Comparison of ENCODE assay signal across 11 mouse cellular contexts in genomic region chr11:76429966-76430631, GRCm38 (mm10). TPM values are rescaled to one million over a fixed set of nuclear protein-coding genes. Genes with fewer than 3 reads are reported as not detected.
DNase-seq lines count a peak whose midpoint lies in the region; ATAC-seq and TF ChIP-seq lines count a peak whose summit lies in the region.
"Had no signal": no experiment of that assay in that cellular context is flagged by ENCODE, and none has a peak within 500 bp of the region (broad histone marks: within the 10 kb centered on the region; RNA-seq: fewer than 3 reads in every experiment).

No protein-coding gene starts in this region.

- no peak for DNase-seq in heart, adult 9 months (ENCODE audit: low spot score in 2 of 2)
- DNase-seq in embryonic facial prominence, embryonic 10.5 days (ENCODE audit: low spot score) = peak; percentile 81
- DNase-seq in natural killer cell, adult 2 months (ENCODE audit: low spot score in 2 of 2) = no peak
- DNase-seq in layer of hippocampus, adult 9-10 months (ENCODE audit: low spot score) = no peak
- DNase-seq in lung, adult 2 months = no peak
- DNase-seq: liver, embryonic 13.5 days had no signal

- H3K9me3 ChIP-seq in heart, embryonic 11.5 days (replicated peaks; ENCODE audit: control insufficient read depth, low read length) = no peaks in the 10 kb centered on the region
- no peaks in the 10 kb centered on the region for H3K9me3 ChIP-seq in embryonic facial prominence, embryonic 10.5 days
- H3K9me3 ChIP-seq in hindbrain, embryonic 15.5 days = no peaks in the 10 kb centered on the region
- H3K9me3 ChIP-seq in midbrain, embryonic 16.5 days (replicated peaks; ENCODE audit: control insufficient read depth, low read length, poor library complexity, severe bottlenecking) = no peaks in the 10 kb centered on the region
- H3K9me3 ChIP-seq: liver, embryonic 13.5 days had no signal

- no peaks in the 10 kb centered on the region for H3K27me3 ChIP-seq in heart, embryonic 11.5 days (ENCODE audit: control insufficient read depth, insufficient read depth, low read length)
- no peaks in the 10 kb centered on the region for H3K27me3 ChIP-seq in embryonic facial prominence, embryonic 10.5 days (replicated peaks; ENCODE audit: low read depth, poor library complexity, severe bottlenecking)
- no peaks in the 10 kb centered on the region for H3K27me3 ChIP-seq in hindbrain, embryonic 15.5 days
- H3K27me3 ChIP-seq in midbrain, embryonic 16.5 days (ENCODE audit: control insufficient read depth, insufficient read depth, low read depth, low read length) = no peaks in the 10 kb centered on the region
- H3K27me3 ChIP-seq: liver, embryonic 13.5 days had no signal

- no peak overlapping the region for H3K4me3 ChIP-seq in heart, embryonic 11.5 days (ENCODE audit: low read depth, low read length)
- peak overlapping the region; percentile 8; the same call in 1 of the 2 replicates for H3K4me3 ChIP-seq in embryonic facial prominence, embryonic 10.5 days
- no peak overlapping the region for H3K4me3 ChIP-seq in hindbrain, embryonic 15.5 days
- no peak overlapping the region for H3K4me3 ChIP-seq in midbrain, embryonic 16.5 days (ENCODE audit: low read depth, low read length)
- H3K4me3 ChIP-seq in lung, adult 2 months (replicated peaks; ENCODE audit: extremely low read depth, low read depth, low read length) = no peak overlapping the region
- H3K4me3 ChIP-seq: liver, embryonic 13.5 days; myocyte had no signal

- no peak for ATAC-seq in heart, embryonic 11.5 days (replicated peaks; ENCODE audit: insufficient number of reproducible peaks, low FRiP score, low TSS enrichment)
- no peak for ATAC-seq in hindbrain, embryonic 15.5 days (ENCODE audit: low FRiP score, low read depth)
- no peak for ATAC-seq in midbrain, embryonic 16.5 days
- ATAC-seq: CD4-positive, CD25-positive, alpha-beta regulatory T cell, adult 4 months had no signal

- no peak for TF ChIP-seq CTCF in lung, adult 2 months (IDR thresholded peaks at IDR 0.05; ENCODE audit: insufficient read depth, low read length)

- TF ChIP-seq POLR2A in lung, adult 2 months (IDR thresholded peaks at IDR 0.05; ENCODE audit: borderline replicate concordance, extremely low read depth, low read depth, low read length) = no peak

- H3K9ac ChIP-seq in heart, embryonic 11.5 days (ENCODE audit: low read depth, low read length) = peak overlapping the region; percentile 59
- H3K9ac ChIP-seq in hindbrain, embryonic 15.5 days = no peak overlapping the region
- H3K9ac ChIP-seq in midbrain, embryonic 16.5 days (ENCODE audit: low read depth, low read length) = no peak overlapping the region
- H3K9ac ChIP-seq: liver, embryonic 13.5 days had no signal

- WGBS in heart, embryonic 11.5 days (ENCODE audit: insufficient replicate concordance) = 63% methylated on average over 6 of the region's 6 CpGs
- 37% methylated on average over 6 of the region's 6 CpGs for WGBS in embryonic facial prominence, embryonic 10.5 days
- WGBS in hindbrain, embryonic 15.5 days = 76% methylated on average over 6 of the region's 6 CpGs
- 72% methylated on average over 6 of the region's 6 CpGs for WGBS in midbrain, embryonic 16.5 days
- 76% methylated on average over 6 of the region's 6 CpGs for whole genome bisulfite sequencing in lung, adult 2 months

- peak overlapping the region; percentile 85 for H3K27ac ChIP-seq in heart, embryonic 11.5 days (ENCODE audit: low read depth, low read length)
- H3K27ac ChIP-seq in embryonic facial prominence, embryonic 10.5 days (replicated peaks) = peak overlapping the region; percentile 90
- peak overlapping the region; percentile 50 for H3K27ac ChIP-seq in hindbrain, embryonic 15.5 days (replicated peaks)
- peak overlapping the region; percentile 1; the same call in 1 of the 2 replicates for H3K27ac ChIP-seq in midbrain, embryonic 16.5 days (ENCODE audit: low read length)
- H3K27ac ChIP-seq: liver, embryonic 13.5 days had no signal

- no peak overlapping the region for H3K4me2 ChIP-seq in heart, embryonic 11.5 days
- H3K4me2 ChIP-seq in hindbrain, embryonic 15.5 days = no peak overlapping the region
- H3K4me2 ChIP-seq in midbrain, embryonic 16.5 days (ENCODE audit: low read length) = no peak overlapping the region
- H3K4me2 ChIP-seq: liver, embryonic 13.5 days had no signal

- no peaks in the 10 kb centered on the region for H3K36me3 ChIP-seq in heart, embryonic 11.5 days (ENCODE audit: control insufficient read depth, insufficient read depth, low read length)
- H3K36me3 ChIP-seq in embryonic facial prominence, embryonic 10.5 days (replicated peaks) = peaks cover 40% of the 10 kb centered on the region
- peaks cover 12% of the 10 kb centered on the region; the same call in 1 of the 2 replicates for H3K36me3 ChIP-seq in hindbrain, embryonic 15.5 days
- peaks cover 14% of the 10 kb centered on the region for H3K36me3 ChIP-seq in midbrain, embryonic 16.5 days (ENCODE audit: control insufficient read depth, insufficient read depth, low read length)
- H3K36me3 ChIP-seq: liver, embryonic 13.5 days had no signal

- peaks cover 56% of the 10 kb centered on the region for H3K4me1 ChIP-seq in heart, embryonic 11.5 days (ENCODE audit: control insufficient read depth, insufficient read depth, low read length)
- peaks cover 53% of the 10 kb centered on the region for H3K4me1 ChIP-seq in embryonic facial prominence, embryonic 10.5 days
- H3K4me1 ChIP-seq in hindbrain, embryonic 15.5 days (replicated peaks) = peaks cover 22% of the 10 kb centered on the region
- no peaks in the 10 kb centered on the region for H3K4me1 ChIP-seq in midbrain, embryonic 16.5 days (ENCODE audit: control insufficient read depth, insufficient read depth, low read length)
- H3K4me1 ChIP-seq in lung, adult 2 months (ENCODE audit: control insufficient read depth, insufficient read depth, low read length) = peaks cover 5% of the 10 kb centered on the region
- H3K4me1 ChIP-seq: liver, embryonic 13.5 days had no signal

RNA-seq across cellular contexts. Expression of gene Timm22, which starts 23.3 kb away (rescaled TPM):
- polyA plus RNA-seq in heart, embryonic 11.5 days (2014; fragmentation: Nextera tagmentation; extraction: Ambion mirVana) = 108 and 110 TPM in 2 replicates
- polyA plus RNA-seq in embryonic facial prominence, embryonic 10.5 days (2016; fragmentation: Nextera tagmentation; extraction: Ambion mirVana) = 135 and 144 TPM in 2 replicates
- polyA plus RNA-seq in hindbrain, embryonic 15.5 days (2015; fragmentation: Nextera tagmentation; extraction: Ambion mirVana) = 91.9 and 103 TPM in 2 replicates
- polyA plus RNA-seq in midbrain, embryonic 16.5 days (2015; fragmentation: Nextera tagmentation; extraction: Ambion mirVana) = 95.9 and 105 TPM in 2 replicates
- polyA plus RNA-seq in lung, adult 2 months (2012; rRNA removed) = 9.8 and 10.5 TPM in 2 replicates

RNA-seq across cellular contexts. Expression of gene Nxn, which starts 31.2 kb away (rescaled TPM):
- 21.6 and 24.8 TPM in 2 replicates for polyA plus RNA-seq in heart, embryonic 11.5 days (2014; fragmentation: Nextera tagmentation; extraction: Ambion mirVana)
- 41.1 and 42.0 TPM in 2 replicates for polyA plus RNA-seq in embryonic facial prominence, embryonic 10.5 days (2016; fragmentation: Nextera tagmentation; extraction: Ambion mirVana)
- polyA plus RNA-seq in hindbrain, embryonic 15.5 days (2015; fragmentation: Nextera tagmentation; extraction: Ambion mirVana) = 26.1 and 27.5 TPM in 2 replicates
- 16.3 and 17.4 TPM in 2 replicates for polyA plus RNA-seq in midbrain, embryonic 16.5 days (2015; fragmentation: Nextera tagmentation; extraction: Ambion mirVana)
- 16.0 and 19.1 TPM in 2 replicates for polyA plus RNA-seq in lung, adult 2 months (2012; rRNA removed)

Comparison
In these comparisons a context has a peak if more than half of its experiments do, and no peak if none do; other contexts are left out.
1. H3K27ac ChIP-seq: peak in every context shown above with its lines; median percentile 90 in embryonic facial prominence, embryonic 10.5 days; 85 in heart, embryonic 11.5 days; 50 in hindbrain, embryonic 15.5 days; 1 in midbrain, embryonic 16.5 days.